Mouse (Mus musculus) forebrain, postnatal 0 days (tissue): ENCODE measurements around the gene Prc1. TPM values are rescaled to one million over a fixed set of nuclear protein-coding genes. Genes with fewer than 3 reads are reported as not detected.

Experiments used
- ATAC-seq: fragments of 200-750 bp; cut with Nextera tagmentation; 2 replicates; pipeline ENCODE4 v1.8.0; 2017; ENCODE audit warnings: mild to moderate bottlenecking, moderate library complexity
- DNase-seq: peaks from one replicate; pipeline ENCODE4 v3.0.0-alpha.2; 2015
- H3K27ac ChIP-seq: fragments of 300-500 bp; sonication (generic); 2 replicates; pipeline ENCODE4 v1.5.1; 2014; ENCODE audit warnings: low read depth, mild to moderate bottlenecking, antibody characterized with exemption, low read length, moderate library complexity, mixed read lengths
- H3K27me3 ChIP-seq: fragments of 300-500 bp; sonication (generic); 2 replicates; pipeline ENCODE4 v1.6.1; 2014; ENCODE audit warnings: mild to moderate bottlenecking, low read length, mixed read lengths; ENCODE audit not compliant: insufficient read depth
- H3K36me3 ChIP-seq: fragments of 300-500 bp; sonication (generic); 2 replicates; pipeline ENCODE4 v1.6.1; 2014; ENCODE audit warnings: mild to moderate bottlenecking, moderate library complexity; ENCODE audit not compliant: insufficient read depth
- H3K4me1 ChIP-seq: fragments of 300-500 bp; sonication (generic); 2 replicates; pipeline ENCODE4 v1.6.1; 2014; ENCODE audit warnings: antibody characterized with exemption; ENCODE audit not compliant: insufficient read depth
- H3K4me2 ChIP-seq: fragments of 300-500 bp; sonication (generic); 2 replicates; pipeline ENCODE4 v1.6.1; 2014; ENCODE audit warnings: low read depth, mild to moderate bottlenecking, moderate library complexity
- H3K4me3 ChIP-seq: fragments of 300-500 bp; sonication (generic); 2 replicates; pipeline ENCODE4 v1.5.1; 2014; ENCODE audit warnings: low read depth, low read length, mixed read lengths
- H3K9ac ChIP-seq: fragments of 300-500 bp; sonication (generic); 2 replicates; pipeline ENCODE4 v1.6.1; 2014; ENCODE audit warnings: mild to moderate bottlenecking
- H3K9me3 ChIP-seq: fragments of 300-500 bp; sonication (generic); 2 replicates; pipeline ENCODE4 v1.6.1; 2016; ENCODE audit warnings: low read length
- CTCF ChIP-seq: sonication (generic); IDR thresholded peaks from 2 replicates; pipeline ENCODE4 v1.5.1; 2016; ENCODE audit warnings: antibody characterized with exemption, control low read depth, low read depth
- WGBS: fragments of 180-500 bp; shearing (Covaris S2); extraction: QIAGEN DNeasy Blood & Tissue Kit; methylation state at CpG from one replicate; pipeline ENCODE4 v1.1.7; 2014; 5-methylcytosine and 5-hydroxymethylcytosine counted together
- polyA plus RNA-seq: library from polyadenylated mRNA; unstranded; fragments of >200 nt; fragmentation: Nextera tagmentation; extraction: Ambion mirVana; gene quantifications from 2 replicates; pipeline ENCODE4 v1.2.1, GENCODE M21; 2015
- total RNA-seq: library from RNA; depleted of rRNA; stranded (reverse); fragments of >200 nt; gene quantifications from 2 replicates; pipeline ENCODE4 v1.2.3, GENCODE M21; 2014

The Prc1 gene
- total and polyA plus RNA-seq, 2 experiments from 2014 or later = 17.1 to 23.9 TPM

DNA sequence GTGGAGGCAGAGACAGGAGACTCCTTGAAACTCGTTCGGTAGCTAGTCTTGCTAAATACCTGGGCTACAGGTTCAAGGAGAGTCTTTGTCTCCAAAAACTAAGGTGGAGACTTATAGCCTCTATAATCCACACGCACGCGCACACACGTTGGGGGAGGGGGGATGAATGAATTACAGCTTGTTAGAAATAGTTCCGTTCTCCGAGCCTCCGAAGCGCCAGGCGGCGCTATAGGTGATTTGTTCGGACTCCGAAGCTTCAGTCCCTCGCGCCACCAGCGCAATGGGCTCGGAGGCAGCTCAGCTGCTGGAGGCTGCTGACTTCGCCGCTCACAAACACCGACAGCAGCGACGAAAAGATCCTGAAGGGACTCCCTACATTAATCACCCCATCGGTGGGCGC lies 48.6 kb downstream of the Prc1 start, which contains the start of gene Hddc3:
TSS of gene Hddc3 (plus strand) at position 247 of the 400 bp plus-strand sequence.
- no peaks in the 10 kb centered on the region for H3K9me3 ChIP-seq
- DNase-seq (peak; percentile 99), ATAC-seq (peak; percentile 66)
- H3K4me2 ChIP-seq = peak within 1 kb of the TSS; percentile 74
- peak within 1 kb of the TSS; percentile 51 for H3K4me3 ChIP-seq
- no peaks in the 10 kb centered on the region for H3K36me3 ChIP-seq
- H3K27me3 ChIP-seq = no peaks in the 10 kb centered on the region
- WGBS = 2% methylated on average over 25 of the region's 25 CpGs
- TF ChIP-seq CTCF = peak; percentile 88
- peak within 1 kb of the TSS; percentile 89 for H3K27ac ChIP-seq
- H3K9ac ChIP-seq = peak within 1 kb of the TSS; percentile 73
- peaks cover 18% of the 10 kb centered on the region for H3K4me1 ChIP-seq

DNA sequence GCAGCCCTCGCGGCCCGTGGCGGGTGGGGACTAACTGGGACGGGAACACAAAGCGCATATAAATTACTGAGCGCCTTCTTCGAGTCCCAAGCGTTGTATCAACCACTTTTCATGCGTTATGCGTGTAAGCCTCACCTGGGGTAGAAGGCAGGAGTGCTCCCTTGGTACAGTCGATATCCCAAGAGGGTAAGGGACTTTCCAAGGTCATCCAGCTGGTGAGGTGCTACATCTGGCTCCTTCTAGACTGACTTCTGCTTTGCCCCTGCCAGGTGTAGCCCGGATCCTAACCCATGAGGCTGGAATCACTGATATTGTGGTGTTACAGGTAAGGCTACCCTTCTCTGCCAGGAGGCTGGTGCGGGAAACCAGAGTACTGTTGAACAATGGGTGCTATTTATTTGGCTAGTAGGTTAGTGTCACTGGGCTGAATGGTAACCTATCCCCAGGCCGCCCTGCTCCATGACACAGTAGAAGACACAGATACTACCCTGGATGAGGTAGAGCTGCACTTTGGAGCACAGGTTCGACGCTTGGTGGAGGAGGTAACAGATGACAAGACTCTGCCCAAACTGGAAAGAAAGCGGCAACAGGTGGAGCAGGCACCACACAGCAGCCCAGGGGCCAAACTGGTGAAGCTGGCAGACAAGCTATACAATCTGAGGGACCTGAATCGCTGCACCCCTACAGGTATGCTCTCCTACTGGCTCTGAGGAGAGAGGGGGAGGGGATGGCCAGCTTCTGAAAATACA lies 49.2 kb downstream of the Prc1 start:
- H3K9me3 ChIP-seq = no peaks in the 10 kb centered on the region
- peaks cover 12% of the 10 kb centered on the region for H3K4me1 ChIP-seq
- ATAC-seq (0 out of 2 replicates have a peak, but pooled peaks have one; percentile 2), DNase-seq (no peak)
- H3K9ac ChIP-seq = peak overlapping the region; percentile 73
- TF ChIP-seq CTCF = no peak
- H3K4me2 ChIP-seq = peak overlapping the region; percentile 74
- H3K4me3 ChIP-seq = peak overlapping the region; percentile 51
- H3K27me3 ChIP-seq = no peaks in the 10 kb centered on the region
- WGBS = 27% methylated on average over 19 of the region's 19 CpGs
- H3K27ac ChIP-seq = peak overlapping the region; percentile 89
- H3K36me3 ChIP-seq = no peaks in the 10 kb centered on the region

DNA sequence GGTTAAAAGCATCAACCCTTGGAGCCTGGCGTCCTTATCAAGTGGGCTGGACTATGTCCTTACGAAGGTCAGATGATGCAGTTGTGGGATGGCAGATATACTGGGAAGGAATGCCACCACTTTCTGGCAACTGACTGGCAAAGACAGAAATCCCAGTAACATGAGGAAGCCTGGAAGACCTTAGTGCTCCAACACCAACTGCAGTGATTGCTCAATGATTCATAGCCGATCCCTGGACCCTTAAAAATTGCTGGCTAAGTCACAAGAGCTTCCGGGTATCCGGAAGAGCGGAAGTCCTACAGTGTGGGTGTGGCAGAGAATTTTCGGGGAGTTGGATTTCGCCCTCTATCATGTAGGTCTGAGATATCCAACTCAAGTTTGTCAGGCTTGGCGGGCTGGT lies 51.9 kb downstream of the Prc1 start:
- H3K36me3 ChIP-seq = peaks cover 15% of the 10 kb centered on the region
- H3K4me2 ChIP-seq = no peak overlapping the region
- DNase-seq = no peak
- no peaks in the 10 kb centered on the region for H3K9me3 ChIP-seq
- TF ChIP-seq CTCF = no peak
- no peak overlapping the region for H3K9ac ChIP-seq
- no peak overlapping the region for H3K27ac ChIP-seq
- peaks cover 5% of the 10 kb centered on the region for H3K4me1 ChIP-seq
- no peaks in the 10 kb centered on the region for H3K27me3 ChIP-seq
- H3K4me3 ChIP-seq = no peak overlapping the region
- no peak for ATAC-seq
- WGBS = 98% methylated on average over 9 of the region's 9 CpGs

DNA sequence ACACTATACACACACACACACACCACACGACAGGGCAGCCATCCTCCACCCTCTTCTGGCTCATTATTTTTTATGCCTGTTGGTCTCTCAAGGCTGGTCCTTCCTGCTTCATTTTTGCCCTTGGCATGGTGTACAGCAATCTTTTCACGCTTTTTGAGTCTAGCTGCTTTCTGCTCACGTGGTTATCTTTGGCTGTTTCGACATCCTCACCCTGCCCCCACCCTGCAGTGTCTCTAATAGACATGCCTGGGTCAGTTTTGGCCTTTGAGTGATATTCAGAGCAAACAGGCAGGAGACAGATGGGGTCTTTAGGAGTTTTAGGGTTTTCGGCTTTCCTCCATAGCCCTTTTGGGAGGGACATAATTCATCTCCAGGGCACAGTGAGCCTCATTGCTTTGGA lies 52.6 kb downstream of the Prc1 start:
- H3K9ac ChIP-seq = no peak overlapping the region
- no peak overlapping the region for H3K27ac ChIP-seq
- H3K4me2 ChIP-seq = no peak overlapping the region
- no peak for ATAC-seq
- no peak overlapping the region for H3K4me3 ChIP-seq
- H3K4me1 ChIP-seq = peaks cover 5% of the 10 kb centered on the region
- no peaks in the 10 kb centered on the region for H3K27me3 ChIP-seq
- DNase-seq = no peak
- 91% methylated on average over 5 of the region's 5 CpGs for WGBS
- no peaks in the 10 kb centered on the region for H3K9me3 ChIP-seq
- peaks cover 21% of the 10 kb centered on the region for H3K36me3 ChIP-seq
- TF ChIP-seq CTCF = no peak

DNA sequence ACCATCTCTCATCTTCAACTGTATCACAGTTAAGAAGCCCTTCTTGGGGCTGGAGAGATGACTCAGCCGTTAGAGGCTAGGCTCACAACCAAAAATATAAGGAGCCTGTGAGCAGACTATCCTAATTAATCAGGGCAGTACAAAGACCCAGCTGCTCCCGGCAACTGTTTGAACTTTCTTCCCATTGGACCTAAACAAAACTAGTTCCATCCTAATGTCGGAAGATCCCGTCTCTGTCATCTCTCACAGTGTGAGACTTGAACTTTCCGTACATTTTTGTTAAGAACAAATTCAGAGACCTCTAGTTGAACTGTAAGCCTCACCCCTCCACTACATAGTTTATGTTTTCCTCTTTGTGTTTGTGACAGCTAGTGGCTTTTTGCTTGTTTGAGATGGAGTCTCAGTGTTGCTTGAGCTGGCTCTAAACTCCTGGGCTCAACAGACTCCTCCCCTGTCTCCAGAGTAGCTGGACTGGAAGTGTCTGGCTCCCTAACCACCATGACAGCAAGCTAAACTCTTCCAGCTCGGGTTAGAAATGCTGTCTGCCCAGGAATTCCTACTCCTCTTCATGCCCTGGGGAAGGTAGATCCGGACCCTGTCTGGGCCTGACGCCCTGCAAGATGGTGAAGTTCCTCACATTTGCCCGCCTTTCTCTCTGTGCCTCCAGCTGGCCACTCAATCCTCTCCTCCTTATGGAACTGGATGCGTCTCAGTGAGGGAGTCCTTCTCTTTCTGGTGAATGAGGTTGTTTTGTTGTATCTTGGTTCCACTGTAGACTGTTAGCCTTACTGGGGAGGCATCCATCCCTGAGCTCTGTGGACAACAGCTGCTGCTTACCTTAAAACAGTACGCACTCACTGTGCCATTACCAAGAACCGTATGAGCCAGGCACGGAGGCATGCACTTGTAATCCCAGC lies 53.7 kb downstream of the Prc1 start:
- Histone ChIP-seq H3K4me2 (no peak overlapping the region), H3K4me3 (no peak overlapping the region), H3K27me3 (no peaks in the 10 kb centered on the region), H3K36me3 (peaks cover 31% of the 10 kb centered on the region), H3K9me3 (no peaks in the 10 kb centered on the region), H3K27ac (no peak overlapping the region), H3K9ac (no peak overlapping the region), H3K4me1 (no peaks in the 10 kb centered on the region)
- ATAC-seq = no peak
- no peak for TF ChIP-seq CTCF
- WGBS = 69% methylated on average over 13 of the region's 13 CpGs
- no peak for DNase-seq

DNA sequence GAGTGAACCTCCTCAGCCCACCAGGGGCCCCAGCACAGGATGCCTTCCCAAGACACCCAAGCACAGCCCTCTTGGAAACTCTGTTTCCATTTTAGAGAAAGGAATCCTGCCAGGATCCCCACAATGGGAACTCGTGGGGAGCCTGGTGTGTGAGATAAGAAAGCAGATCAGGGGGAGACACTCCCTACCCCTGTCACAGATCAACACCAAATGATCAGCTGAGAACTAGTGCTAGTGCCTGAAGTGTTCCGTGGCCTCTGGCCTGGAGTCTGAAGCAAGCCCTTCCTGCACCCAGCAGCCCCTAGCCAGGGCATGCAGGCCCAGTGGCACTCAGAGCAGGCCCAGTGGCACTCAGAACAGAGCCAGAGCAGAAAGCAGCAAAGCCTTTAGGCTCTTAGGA lies 56.6 kb downstream of the Prc1 start:
- no peak overlapping the region for H3K4me3 ChIP-seq
- TF ChIP-seq CTCF = no peak
- DNase-seq = no peak
- no peaks in the 10 kb centered on the region for H3K4me1 ChIP-seq
- H3K36me3 ChIP-seq = peaks cover 50% of the 10 kb centered on the region
- H3K27me3 ChIP-seq = no peaks in the 10 kb centered on the region
- no peak overlapping the region for H3K9ac ChIP-seq
- no peak for ATAC-seq
- H3K9me3 ChIP-seq = no peaks in the 10 kb centered on the region
- 77% methylated on average over 2 of the region's 2 CpGs for WGBS
- no peak overlapping the region for H3K27ac ChIP-seq
- H3K4me2 ChIP-seq = no peak overlapping the region

DNA sequence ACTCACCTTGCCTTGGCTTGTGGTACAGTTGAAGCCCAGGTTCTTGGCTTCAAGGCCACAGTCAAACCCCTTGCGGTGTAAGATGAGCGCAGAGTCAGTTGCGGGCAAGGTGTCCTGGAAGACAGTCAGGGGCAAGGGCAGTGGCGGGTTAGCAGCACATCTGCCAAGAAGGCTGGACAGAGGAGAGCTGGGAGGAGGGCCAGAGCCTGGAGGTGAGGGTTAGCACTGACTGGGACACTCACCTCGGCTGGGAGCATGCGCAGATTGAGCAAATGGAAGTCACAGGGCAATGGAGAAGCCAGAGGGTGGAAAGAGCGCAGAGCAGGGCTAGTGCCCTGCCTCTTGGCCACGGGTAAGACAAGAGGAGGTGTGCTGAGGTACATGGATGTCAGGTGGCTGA lies 58.7 kb downstream of the Prc1 start:
- 93% methylated on average over 8 of the region's 8 CpGs for WGBS
- H3K36me3 ChIP-seq = peaks cover 71% of the 10 kb centered on the region
- no peak overlapping the region for H3K27ac ChIP-seq
- no peak overlapping the region for H3K9ac ChIP-seq
- H3K4me1 ChIP-seq = no peaks in the 10 kb centered on the region
- ATAC-seq = no peak
- TF ChIP-seq CTCF = no peak
- H3K4me2 ChIP-seq = no peak overlapping the region
- H3K27me3 ChIP-seq = no peaks in the 10 kb centered on the region
- no peak overlapping the region for H3K4me3 ChIP-seq
- H3K9me3 ChIP-seq = no peaks in the 10 kb centered on the region
- DNase-seq = no peak
